Mouse (Mus musculus) right cerebral cortex, postnatal 36 days (tissue): ENCODE data around the gene Htatsf1.

Source experiments
- DNase-seq, 2 experiments: peaks; one replicate each; pipeline ENCODE4 v3.0.0; 2022; ENCODE audit warnings: low spot score in 2 of 2, mixed read lengths in 1 of 2

Htatsf1 gene

GRCm38 (mm10) chrX:57053174-57053992, at the start of gene Htatsf1:
Gene Htatsf1, plus strand, starts transcription at chrX:57053583.
- DNase-seq, result peak; percentile 53 to 55

DNA sequence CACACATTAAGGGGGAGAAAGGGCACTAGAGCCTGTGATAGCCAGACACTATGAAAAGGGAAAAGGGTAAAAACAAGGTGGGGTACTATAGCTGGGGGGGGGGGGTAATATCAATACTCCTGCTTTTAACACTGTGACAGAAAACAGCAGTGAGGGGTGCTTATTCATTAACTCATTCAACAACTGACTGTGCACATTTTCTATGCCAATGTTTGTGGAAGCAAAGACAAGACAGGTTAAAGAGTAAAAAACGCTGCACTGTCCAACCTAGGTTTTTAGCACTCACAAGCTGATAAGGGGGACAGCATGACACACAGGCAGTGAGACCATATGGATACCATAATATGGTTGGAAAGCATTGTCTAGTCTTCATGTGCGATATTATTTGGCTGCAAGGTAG, 40.5 kb upstream of the Htatsf1 start:
- DNase-seq, result no peak

DNA sequence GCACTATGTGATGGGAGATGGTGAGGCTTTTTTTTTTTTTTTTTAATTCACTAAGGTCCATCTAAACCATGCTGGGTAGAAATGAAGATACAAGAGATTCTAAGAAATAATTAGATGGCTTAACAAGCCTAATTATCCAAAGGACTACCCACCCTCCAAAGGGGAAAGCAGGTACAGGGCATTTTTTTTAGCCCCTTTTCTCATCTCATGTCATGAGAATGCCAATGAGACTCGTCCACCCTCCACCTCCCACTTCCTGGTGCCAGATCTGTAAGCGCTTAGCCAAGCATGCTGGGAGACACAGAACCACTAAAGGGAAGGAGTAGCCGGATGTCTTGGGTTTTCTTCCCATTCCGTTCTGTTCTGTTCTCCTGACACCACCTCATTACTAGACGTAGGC, 10.6 kb upstream of the Htatsf1 start, which contains the start of gene Brs3:
Brs3 (plus strand) TSS at position 301 of the 400 bp plus-strand sequence.
- DNase-seq, result no peak

- DNase-seq, result no peak
These were observed 9.5 kb upstream of the Htatsf1 start for GRCm38 (mm10) chrX:57043869-57044268.

GRCm38 (mm10) chrX:57052848-57053173, 572 bp upstream of the Htatsf1 start:
- no peak for DNase-seq

DNA sequence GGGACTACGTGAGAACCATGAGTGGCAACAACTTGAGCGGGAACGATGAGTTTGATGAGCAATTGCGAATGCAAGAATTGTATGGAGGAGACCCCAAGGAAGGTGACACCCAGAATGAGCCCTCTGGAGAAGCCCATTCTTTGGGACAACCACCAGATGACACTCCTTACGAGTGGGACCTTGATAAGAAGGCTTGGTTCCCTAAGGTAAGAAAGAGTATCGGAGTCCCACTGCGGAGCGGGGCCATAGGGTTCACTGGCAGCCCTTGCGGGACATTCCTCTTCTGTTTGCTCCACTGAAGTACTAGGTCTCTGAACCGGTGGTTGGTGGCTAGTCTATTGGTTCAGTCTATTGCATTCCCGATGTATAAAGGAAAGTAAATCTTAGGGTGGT, 606 bp downstream of the Htatsf1 start:
- DNase-seq, result no peak

GRCm38 (mm10) chrX:57081496-57081895, 28.1 kb downstream of the Htatsf1 start:
- DNase-seq, result no peak

DNA sequence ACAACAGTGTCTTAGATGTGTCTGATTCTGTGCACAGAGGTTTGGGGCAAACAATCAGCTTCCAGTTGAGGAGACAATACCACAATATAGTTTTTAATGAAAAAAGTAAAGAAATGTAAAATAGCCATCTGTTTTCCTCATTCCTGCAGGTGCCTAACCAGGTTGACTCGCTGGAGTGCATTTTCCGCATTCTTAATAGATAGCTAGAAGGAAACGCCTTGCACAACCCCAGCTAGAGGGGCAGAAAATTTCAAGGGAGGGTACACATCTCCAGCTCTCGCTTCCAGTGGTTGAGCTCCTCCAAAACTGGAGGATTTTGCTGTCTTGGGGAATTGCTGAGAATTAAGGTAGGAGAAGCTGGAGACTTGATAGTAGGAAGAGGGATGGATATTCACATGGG, 34.4 kb downstream of the Htatsf1 start, which contains the start of gene Vgll1:
Vgll1 (plus strand) TSS at position 301 of the 400 bp plus-strand sequence.
- DNase-seq, result no peak

DNA sequence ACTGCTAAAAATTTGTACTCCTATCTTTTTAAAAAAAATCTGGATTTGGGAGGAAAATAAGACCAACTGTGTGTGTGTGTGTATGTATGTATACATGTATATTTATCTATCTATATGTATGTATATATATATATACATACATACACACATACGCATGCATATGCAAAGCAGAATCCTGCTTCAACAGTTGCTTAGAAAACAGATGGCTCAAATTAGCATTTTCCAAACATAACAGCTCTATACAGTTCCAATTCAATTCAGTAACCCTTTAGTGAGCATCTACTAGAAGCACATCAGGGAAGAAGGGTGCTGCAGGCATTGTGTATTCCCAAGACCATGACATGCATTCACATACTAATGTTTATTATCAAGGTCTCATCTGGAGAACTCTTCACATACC, 50.0 kb downstream of the Htatsf1 start:
- no peak for DNase-seq

- no peak for DNase-seq
These were observed 53.6 kb downstream of the Htatsf1 start for GRCm38 (mm10) chrX:57106956-57107355.
